Mouse (Mus musculus): ENCODE data around the gene Bptf.

DNA sequence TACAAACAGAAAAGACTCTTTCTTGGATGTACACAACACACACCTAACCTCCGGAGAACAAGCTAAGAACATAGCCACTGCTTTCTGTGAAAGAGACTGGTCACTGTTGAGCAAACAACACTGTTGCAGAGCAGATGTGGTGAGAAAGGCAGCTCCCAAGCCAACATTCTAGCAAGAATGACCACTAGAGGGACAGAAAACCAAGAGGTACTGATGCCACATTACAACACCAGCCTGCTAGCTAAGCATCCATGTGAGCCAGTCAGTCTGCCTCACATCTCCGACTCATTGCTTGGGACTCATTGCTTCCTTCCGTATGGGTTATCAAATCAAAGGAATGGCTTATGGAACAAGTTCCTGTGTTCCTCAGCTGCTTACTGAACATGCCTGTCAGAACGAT lies 18.8 kb downstream of the Bptf start:
- TF ChIP-seq GATA1 (IDR thresholded peaks at IDR 0.05; ENCODE audit: borderline replicate concordance, low read length) (no peak), FLI1 (IDR thresholded peaks at IDR 0.05; ENCODE audit: low read length) (no peak)
